Mouse (Mus musculus) cerebellum, adult 11 months (tissue): ENCODE measurements around the gene B430305J03Rik.

Experiments
- DNase-seq: peaks from one replicate; pipeline ENCODE4 v3.0.0; 2022

Gene B430305J03Rik

DNA sequence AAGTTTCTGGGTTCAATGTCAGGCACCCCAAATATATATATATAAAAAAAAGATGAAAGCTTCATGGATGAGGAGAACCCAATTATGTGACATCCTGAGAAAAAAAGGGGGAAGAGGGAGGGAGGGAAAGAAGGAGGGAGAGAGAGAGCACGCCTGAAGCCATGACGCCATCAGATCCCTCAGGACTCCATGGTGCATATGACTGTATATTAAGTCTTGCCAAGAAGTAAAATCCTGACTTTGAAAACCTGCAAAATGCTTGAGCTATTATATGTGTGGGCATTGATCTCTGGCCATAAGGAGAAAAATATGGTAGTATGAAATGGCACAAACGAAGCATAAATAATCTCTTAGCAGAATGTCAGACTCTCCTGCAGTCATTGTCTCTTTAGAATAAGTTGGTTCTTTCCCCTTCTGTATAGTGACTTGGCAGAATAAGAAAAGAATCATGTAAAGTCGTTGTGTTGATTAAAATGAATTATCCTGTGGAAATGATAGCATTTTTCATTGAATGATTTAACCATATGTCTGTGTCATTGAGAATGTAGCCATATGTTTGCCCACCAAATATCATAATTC is 17.6 kb downstream of the B430305J03Rik start:
- DNase-seq = no peak

DNA sequence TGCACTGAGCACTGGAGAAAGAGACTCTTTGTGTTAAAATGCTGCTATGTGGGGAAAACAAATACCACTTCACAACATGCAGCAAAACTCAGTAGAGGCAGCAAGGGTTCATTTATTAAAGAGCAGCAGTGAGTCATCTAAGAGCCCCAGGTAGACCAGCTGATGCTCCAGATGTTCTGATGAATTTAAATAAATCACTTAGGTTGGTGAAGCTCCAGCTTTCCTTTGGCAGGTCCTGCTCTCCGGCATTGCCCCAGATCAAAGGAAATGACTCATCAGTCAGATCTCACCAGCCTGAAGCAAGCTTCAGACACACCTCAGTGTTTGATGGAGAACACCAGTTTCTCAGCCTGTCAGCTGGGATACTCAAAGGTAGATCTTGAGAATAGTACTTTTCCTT is 20.1 kb downstream of the B430305J03Rik start:
- no peak for DNase-seq

DNA sequence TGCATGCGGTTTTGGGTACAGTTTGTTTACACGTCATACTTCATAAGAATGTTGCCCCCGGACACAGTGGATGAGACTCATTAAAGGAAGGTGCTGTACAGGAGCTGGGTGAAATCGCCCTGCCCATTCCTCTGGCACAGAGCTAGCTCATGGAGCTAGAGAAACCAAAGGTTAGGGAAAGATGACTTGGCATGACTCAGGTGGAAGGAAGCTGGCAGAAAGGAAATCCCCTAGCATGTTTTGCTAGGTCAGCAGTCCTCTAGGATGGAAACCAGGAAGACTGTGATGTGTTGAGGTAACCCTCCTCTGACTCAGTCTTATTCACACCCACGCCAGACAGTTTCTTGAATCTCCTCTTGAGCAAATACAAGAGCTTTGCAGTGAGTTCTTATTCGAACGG is 21.7 kb downstream of the B430305J03Rik start:
- no peak for DNase-seq

DNA sequence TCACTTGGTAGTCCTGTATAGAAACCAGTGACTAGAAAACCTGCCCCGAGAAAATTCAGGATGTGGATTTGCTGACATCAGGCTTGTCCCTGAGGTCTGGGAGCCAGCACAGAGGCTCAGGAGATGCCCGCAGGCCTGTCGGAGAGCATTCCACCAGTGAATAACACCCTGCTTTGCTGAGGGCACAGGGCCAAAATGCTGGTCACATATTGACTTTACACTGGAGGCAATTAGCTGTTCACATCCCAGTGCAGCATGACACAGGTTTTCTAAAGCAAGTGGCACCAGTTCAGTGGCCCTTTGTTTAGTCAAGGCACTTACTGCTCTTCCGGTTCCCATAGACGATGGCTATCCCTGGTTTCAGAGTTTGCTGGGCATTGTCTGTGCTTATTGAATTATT is 25.4 kb downstream of the B430305J03Rik start:
- DNase-seq = no peak

DNA sequence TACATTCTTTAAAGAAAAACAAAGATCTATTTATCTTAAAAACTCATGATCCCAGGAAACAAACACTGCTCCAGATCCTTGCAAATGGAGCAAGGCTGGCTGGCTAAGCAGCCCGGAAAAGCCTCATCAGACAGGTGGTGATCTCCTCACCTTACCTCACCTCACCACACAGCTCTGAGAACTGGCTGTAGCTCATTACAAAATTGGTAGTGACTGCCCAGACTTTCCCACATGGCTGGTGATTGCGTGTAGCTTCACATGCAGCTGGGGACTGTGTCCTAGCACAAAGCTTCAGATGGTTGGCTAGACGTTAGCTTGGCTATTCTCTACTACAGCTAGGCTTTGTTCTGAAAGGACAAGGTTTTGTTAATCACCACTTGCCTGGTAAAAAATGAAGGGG is 28.5 kb downstream of the B430305J03Rik start:
- no peak for DNase-seq

DNA sequence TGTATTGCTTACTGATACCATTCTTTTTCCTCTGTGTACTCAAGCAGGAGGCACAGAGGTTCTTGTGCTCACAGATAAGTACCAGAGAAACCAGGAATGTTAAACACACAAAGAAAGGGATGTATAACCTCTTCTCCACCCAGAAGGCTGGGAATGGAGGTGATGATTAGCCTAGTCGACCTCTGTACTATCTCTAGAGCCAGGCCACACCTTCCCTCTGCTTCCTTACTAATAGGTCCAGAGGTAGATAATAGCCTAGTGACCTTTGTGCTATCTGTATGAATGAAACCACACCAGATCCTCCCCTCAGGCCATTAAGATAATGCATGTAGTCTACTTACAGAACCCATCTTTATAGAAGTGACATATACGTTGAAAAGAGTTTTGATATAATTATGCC is 29.5 kb downstream of the B430305J03Rik start:
- no peak for DNase-seq

DNA sequence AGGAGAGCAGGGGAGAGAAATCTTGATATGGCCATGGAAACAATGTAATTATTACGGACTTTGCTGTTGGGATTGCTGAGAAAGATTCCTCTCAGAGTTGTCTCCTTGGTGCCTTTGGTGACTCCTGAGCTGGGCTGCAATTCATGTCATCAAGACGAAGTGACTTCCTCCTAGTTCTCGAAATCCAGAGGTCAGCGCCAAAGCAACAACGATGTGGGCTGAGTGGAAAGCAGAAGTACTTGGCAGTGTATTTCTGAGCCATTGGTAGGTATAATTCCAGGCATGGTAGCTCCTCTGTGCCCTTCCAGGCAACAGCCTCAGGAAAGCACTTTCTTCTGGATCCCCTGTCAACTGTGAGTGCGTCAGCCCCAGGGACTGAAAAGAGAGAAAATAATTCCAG is 44.1 kb downstream of the B430305J03Rik start:
- DNase-seq = no peak

DNA sequence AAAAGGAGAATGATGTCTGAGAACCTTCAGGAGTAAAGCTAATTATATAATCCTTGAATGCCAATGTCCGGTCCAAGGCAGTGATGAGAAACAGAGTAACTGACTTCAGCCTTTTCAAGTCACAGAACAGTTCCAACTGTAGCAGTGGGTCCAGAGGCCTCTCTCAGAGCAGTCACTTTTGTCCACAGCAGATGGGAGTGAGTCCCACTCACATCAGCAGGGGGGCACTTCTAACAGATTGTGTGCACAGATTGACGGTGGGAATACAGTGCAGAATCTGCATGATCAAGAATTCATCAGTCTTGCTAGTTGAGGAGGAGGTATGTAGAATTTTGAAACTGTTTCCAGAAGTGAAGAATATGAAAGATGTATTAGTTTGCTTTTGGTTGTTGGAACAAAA is 45.7 kb downstream of the B430305J03Rik start:
- DNase-seq = no peak

DNA sequence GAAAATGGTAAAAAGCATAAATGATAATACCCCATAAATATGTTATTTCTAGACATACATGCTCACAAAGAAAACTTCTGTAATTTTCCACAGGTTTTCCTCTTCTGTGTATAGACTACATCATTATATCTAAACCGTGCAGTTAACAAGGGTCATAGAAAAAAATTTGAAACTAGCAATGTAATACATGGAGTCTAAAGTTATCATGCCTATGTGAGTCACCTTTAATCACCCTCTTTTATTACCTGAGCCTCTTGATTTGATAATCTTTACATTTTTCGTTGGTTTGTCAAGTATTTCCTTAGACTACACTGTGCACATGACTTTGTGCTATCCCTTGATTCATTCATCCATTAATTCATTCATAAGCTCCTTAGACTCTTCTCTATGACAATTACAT is 50.7 kb downstream of the B430305J03Rik start:
- DNase-seq = no peak
